Mouse (Mus musculus) stomach, postnatal 0 days (tissue): ENCODE measurements around the gene Phlpp2.

Source experiments
- CTCF ChIP-seq: IDR thresholded peaks from 2 replicates; pipeline ENCODE4 v1.5.1; 2016; ENCODE audit warnings: antibody characterized with exemption, low read depth, mild to moderate bottlenecking, moderate library complexity
- EP300 ChIP-seq: optimal IDR thresholded peaks from 2 replicates; pipeline ENCODE3; 2016; ENCODE audit warnings: antibody characterized with exemption

DNA sequence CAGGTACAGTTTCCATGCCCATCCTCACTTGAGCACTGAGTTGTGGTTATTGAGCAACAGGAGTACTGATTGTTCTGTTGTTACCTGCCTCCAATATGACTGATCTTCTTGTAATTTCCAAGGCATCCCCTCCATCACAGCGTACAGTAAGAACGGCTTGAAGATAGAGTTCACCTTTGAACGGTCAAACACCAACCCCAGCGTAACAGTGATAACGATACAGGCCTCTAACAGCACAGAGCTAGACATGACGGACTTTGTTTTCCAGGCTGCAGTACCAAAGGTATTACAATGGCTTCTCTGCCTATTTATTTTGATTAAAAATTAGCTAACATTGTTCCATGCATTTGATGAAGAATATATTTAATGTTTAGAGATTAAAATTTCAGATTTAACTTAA is 12.9 kb upstream of the Phlpp2 start:
- TF ChIP-seq CTCF (no peak), EP300 (no peak)
